Mouse (Mus musculus) lung, embryonic 14.5 days (tissue): ENCODE results near the gene Fpr-rs6. TPM values are rescaled to one million over a fixed set of nuclear protein-coding genes. Genes with fewer than 3 reads are reported as not detected.

Experiments used
- ATAC-seq: fragments of 200-750 bp; cut with Nextera tagmentation; 2 replicates; pipeline ENCODE4 v1.8.0; 2017; ENCODE audit warnings: mild to moderate bottlenecking, moderate TSS enrichment, moderate library complexity; ENCODE audit not compliant: insufficient read depth
- DNase-seq: peaks from one replicate; pipeline ENCODE4 v3.0.0-alpha.2; 2015
- H3K27ac ChIP-seq: fragments of 300-500 bp; sonication (generic); 2 replicates; pipeline ENCODE4 v1.5.1; 2014; ENCODE audit warnings: low read depth, mild to moderate bottlenecking, moderate library complexity
- H3K27me3 ChIP-seq: fragments of 300-500 bp; sonication (generic); 2 replicates; pipeline ENCODE4 v1.6.1; 2014; ENCODE audit warnings: low read length, control low read depth; ENCODE audit not compliant: insufficient read depth
- H3K36me3 ChIP-seq: fragments of 300-500 bp; sonication (generic); 2 replicates; pipeline ENCODE4 v1.6.1; 2014; ENCODE audit warnings: control low read depth; ENCODE audit not compliant: insufficient read depth
- H3K4me1 ChIP-seq: fragments of 300-500 bp; sonication (generic); 2 replicates; pipeline ENCODE4 v1.6.1; 2014; ENCODE audit warnings: antibody characterized with exemption, control low read depth; ENCODE audit not compliant: insufficient read depth
- H3K4me2 ChIP-seq: fragments of 300-500 bp; sonication (generic); 2 replicates; pipeline ENCODE4 v1.6.1; 2014; ENCODE audit warnings: mild to moderate bottlenecking
- H3K4me3 ChIP-seq: fragments of 300-500 bp; sonication (generic); 2 replicates; pipeline ENCODE4 v1.5.1; 2014; ENCODE audit warnings: low read depth, low read length
- H3K9ac ChIP-seq: fragments of 300-500 bp; sonication (generic); 2 replicates; pipeline ENCODE4 v1.6.1; 2014
- H3K9me3 ChIP-seq: fragments of 300-500 bp; sonication (generic); 2 replicates; pipeline ENCODE4 v1.6.1; 2016; ENCODE audit warnings: low read depth, low read length, control low read depth
- CTCF ChIP-seq: IDR thresholded peaks from 2 replicates; pipeline ENCODE4 v1.5.1; 2016; ENCODE audit warnings: antibody characterized with exemption, low read depth
- polyA plus RNA-seq: library from polyadenylated mRNA; unstranded; fragments of >200 nt; fragmentation: Nextera tagmentation; extraction: Ambion mirVana; gene quantifications from 2 replicates; pipeline ENCODE4 v1.2.1, GENCODE M21; 2014

Gene Fpr-rs6
- not detected in 2 replicates for polyA plus RNA-seq

- H3K36me3 ChIP-seq = no peaks in the 10 kb centered on the region
- DNase-seq = no peak
- H3K27me3 ChIP-seq = no peaks in the 10 kb centered on the region
- no peaks in the 10 kb centered on the region for H3K4me1 ChIP-seq
- no peak within 1 kb of the TSS for H3K27ac ChIP-seq
- H3K4me3 ChIP-seq = no peak within 1 kb of the TSS
- H3K4me2 ChIP-seq = no peak within 1 kb of the TSS
- 0 out of 2 replicates have a peak, but pooled peaks cover 8% of the 10 kb centered on the region for H3K9me3 ChIP-seq
- ATAC-seq = no peak
- no peak within 1 kb of the TSS for H3K9ac ChIP-seq
- TF ChIP-seq CTCF = no peak
These were observed at the start of gene Fpr-rs6 for GRCm38 (mm10) chr17:20182997-20183396. Gene Fpr-rs6 (minus strand): TSS chr17:20183097.

Other genes starting within 250 kb of the Fpr-rs6 start
- gene Vmn2r104, start 134.8 kb downstream of the Fpr-rs6 start, polyA plus RNA-seq = not detected in 2 replicates
- gene Fpr-rs7, start 68.9 kb downstream of the Fpr-rs6 start, polyA plus RNA-seq = not detected in 2 replicates
- gene Vmn2r105, start 52.0 kb upstream of the Fpr-rs6 start, polyA plus RNA-seq = not detected in 2 replicates
- gene Vmn2r106, start 102.5 kb upstream of the Fpr-rs6 start, polyA plus RNA-seq = not detected in 2 replicates
- not detected in 2 replicates for gene Vmn2r107, start 162.1 kb upstream of the Fpr-rs6 start, polyA plus RNA-seq
- not detected in 2 replicates for gene Vmn1r224, start 231.0 kb upstream of the Fpr-rs6 start, polyA plus RNA-seq